Mouse (Mus musculus) ES-E14 (cell line): ENCODE data around the gene Arl8b. TPM values are rescaled to one million over a fixed set of nuclear protein-coding genes. Genes with fewer than 3 reads are reported as not detected.
"Not testable (repeated sequence)": the region's sequence is repeated elsewhere in the genome, so short reads cannot be mapped to it uniquely, and the experiment has no call there.

ENCODE experiments used
- DNase-seq: peaks from one replicate; pipeline ENCODE4 v3.0.0-alpha.2; 2013; ENCODE audit warnings: low read depth, low spot score
- H3K27ac ChIP-seq: 2 replicates; pipeline ENCODE4 v1.5.1; 2012; ENCODE audit warnings: low read depth, mild to moderate bottlenecking, low read length, moderate library complexity, mixed read lengths; ENCODE audit not compliant: poor library complexity, insufficient read depth, severe bottlenecking
- H3K36me3 ChIP-seq: 2 replicates; pipeline ENCODE4 v1.6.1; 2012; ENCODE audit warnings: mild to moderate bottlenecking, low read length, moderate library complexity, mixed read lengths; ENCODE audit not compliant: control insufficient read depth, poor library complexity, insufficient read depth, severe bottlenecking
- H3K4me1 ChIP-seq, 2 experiments: fragments of 150-350 bp in 1 of 2; sonication (generic) in 1 of 2; 2 replicates each; pipeline ENCODE4 v1.6.1; 2012; ENCODE audit warnings: low read length in 2 of 2, mild to moderate bottlenecking in 1 of 2, mixed read lengths in 1 of 2; ENCODE audit not compliant: control insufficient read depth in 2 of 2, insufficient read depth in 2 of 2, poor library complexity in 1 of 2
- H3K4me3 ChIP-seq, 2 experiments: fragments of 150-350 bp in 1 of 2; sonication (generic) in 1 of 2; 2 replicates each; pipeline ENCODE4 v1.5.1; 2012; ENCODE audit warnings: low read length in 2 of 2, low read depth in 1 of 2, mild to moderate bottlenecking in 1 of 2, mixed read lengths in 1 of 2; ENCODE audit not compliant: insufficient read depth in 1 of 2, poor library complexity in 1 of 2, severe bottlenecking in 1 of 2
- H3K9ac ChIP-seq: 2 replicates; pipeline ENCODE4 v1.6.1; 2012; ENCODE audit warnings: low read depth, mild to moderate bottlenecking, low read length, mixed read lengths; ENCODE audit not compliant: poor library complexity, insufficient read depth, severe bottlenecking
- H3K9me3 ChIP-seq: fragments of 150-350 bp; sonication (generic); 2 replicates; pipeline ENCODE4 v1.6.1; 2012; ENCODE audit warnings: low read depth, mild to moderate bottlenecking, low read length; ENCODE audit not compliant: control insufficient read depth, insufficient read depth
- CHD2 ChIP-seq: IDR thresholded peaks from 2 replicates; pipeline ENCODE4 v1.6.1; 2014; ENCODE audit warnings: mild to moderate bottlenecking, low read depth, low read length, inconsistent platforms
- HCFC1 ChIP-seq: IDR thresholded peaks from 2 replicates; pipeline ENCODE4 v1.6.1; 2012; ENCODE audit warnings: low read length, inconsistent platforms, borderline replicate concordance; ENCODE audit not compliant: insufficient read depth
- MAFK ChIP-seq: IDR thresholded peaks from 2 replicates; pipeline ENCODE4 v1.6.1; 2014; ENCODE audit warnings: mild to moderate bottlenecking, low read depth, low read length, inconsistent platforms; ENCODE audit not compliant: insufficient read depth
- ZC3H11A ChIP-seq: IDR thresholded peaks from 2 replicates; pipeline ENCODE4 v1.6.1; 2012; ENCODE audit warnings: low read depth, mild to moderate bottlenecking, inconsistent platforms, low read length, borderline replicate concordance
- ZNF384 ChIP-seq: IDR thresholded peaks from 2 replicates; pipeline ENCODE4 v1.6.1; 2012; ENCODE audit warnings: low read depth, low read length, inconsistent platforms
- in situ Hi-C, 2 experiments: fragments of 600-800 bp; cut with MboI; formaldehyde crosslinking; loops; one replicate each; pipeline ENCODE4 v1.15.1; 2025; ENCODE audit warnings: low sequenced_read_pairs in 2 of 2, inconsistent platforms in 1 of 2; ENCODE audit not compliant: unreplicated experiment in 2 of 2
- total RNA-seq: library from RNA; depleted of rRNA; stranded (reverse); fragments of 300-350 nt; gene quantifications from 2 replicates; pipeline ENCODE4 v1.2.3, GENCODE M21; 2012; rRNA removed

The Arl8b gene
- total RNA-seq, 1 experiment = 45.8 TPM

DNA sequence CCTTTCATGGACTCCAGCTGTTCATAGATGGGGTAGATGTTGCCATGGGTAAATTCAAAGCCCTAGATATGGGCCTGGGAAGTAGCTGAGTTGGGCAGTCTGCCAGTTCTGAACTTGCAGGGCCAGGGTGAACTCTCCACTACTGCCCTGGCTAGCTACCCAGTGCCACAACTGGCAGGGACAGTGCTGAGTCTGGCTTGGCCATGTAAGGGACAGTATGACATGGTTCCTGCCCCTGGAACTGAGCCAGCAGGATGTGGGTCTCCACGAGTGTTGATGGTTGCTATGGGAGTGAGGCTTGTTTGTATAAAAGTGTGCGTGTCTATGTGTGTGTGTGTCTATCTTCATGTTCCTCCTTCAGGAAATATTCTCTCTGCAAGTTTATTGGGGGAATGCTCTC lies 79.6 kb downstream of the Arl8b start:
- no peaks in the 10 kb centered on the region for H3K36me3 ChIP-seq
- H3K9me3 ChIP-seq = no peaks in the 10 kb centered on the region
- in situ Hi-C loops = no loop called here
- no peak overlapping the region for H3K4me3 ChIP-seq
- H3K9ac ChIP-seq = no peak overlapping the region
- H3K27ac ChIP-seq = no peak overlapping the region
- TF ChIP-seq CHD2 = no peak
- no peak for TF ChIP-seq MAFK
- no peak for TF ChIP-seq HCFC1
- TF ChIP-seq ZC3H11A = no peak
- no peak for TF ChIP-seq ZNF384
- DNase-seq = no peak
- no peaks in the 10 kb centered on the region for H3K4me1 ChIP-seq

DNA sequence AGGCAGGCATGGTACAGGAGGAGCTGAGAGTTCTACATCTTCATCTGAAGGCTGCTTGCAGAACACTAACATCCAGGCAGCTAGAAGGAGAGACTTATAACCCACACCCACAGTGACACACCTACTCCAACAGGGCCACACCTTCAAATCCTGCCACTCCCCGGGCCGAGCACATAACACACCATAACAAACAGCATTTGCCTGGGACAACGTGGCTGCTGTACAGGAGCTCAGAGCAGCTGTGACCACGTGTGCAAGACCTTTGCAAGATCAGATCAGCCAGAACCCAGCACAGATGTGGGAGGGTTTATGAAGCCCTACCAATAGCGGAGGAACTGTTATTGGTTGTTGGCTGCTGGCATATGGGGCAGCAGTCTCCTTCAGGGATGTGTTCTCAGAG lies 83.4 kb downstream of the Arl8b start:
- Histone ChIP-seq H3K36me3 (no peaks in the 10 kb centered on the region), H3K27ac (no peak overlapping the region), H3K4me3 (no peak overlapping the region), H3K9ac (no peak overlapping the region), H3K9me3 (no peaks in the 10 kb centered on the region), H3K4me1 (peaks cover 0 to 5% of the 10 kb centered on the region in 2 experiments; a peak in 1 of 4 replicates)
- DNase-seq = no peak
- in situ Hi-C loops = no loop called here
- no peak for TF ChIP-seq CHD2

DNA sequence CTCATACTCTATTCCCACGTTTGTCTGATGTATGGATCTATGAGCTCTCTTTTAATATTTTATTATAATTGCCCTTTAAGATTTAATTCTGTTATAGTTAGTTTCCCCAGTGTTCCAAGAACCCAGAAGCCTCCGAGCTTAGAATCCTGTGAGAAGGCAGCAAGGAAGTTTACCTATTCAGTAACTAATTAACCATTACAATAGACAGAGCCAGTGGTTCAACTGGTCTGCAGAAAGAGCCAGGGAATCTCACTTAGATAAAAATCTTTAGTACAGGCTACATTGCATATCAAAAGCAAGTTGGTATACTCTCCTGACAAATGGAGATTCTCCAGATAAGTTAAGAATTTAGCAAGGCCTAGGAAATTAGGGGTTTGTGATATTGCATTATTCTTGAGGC lies 86.1 kb downstream of the Arl8b start:
- H3K27ac ChIP-seq, H3K9ac ChIP-seq, in situ Hi-C loops, H3K4me3 ChIP-seq, H3K9me3 ChIP-seq, H3K36me3 ChIP-seq, DNase-seq, H3K4me1 ChIP-seq: not testable (repeated sequence)

DNA sequence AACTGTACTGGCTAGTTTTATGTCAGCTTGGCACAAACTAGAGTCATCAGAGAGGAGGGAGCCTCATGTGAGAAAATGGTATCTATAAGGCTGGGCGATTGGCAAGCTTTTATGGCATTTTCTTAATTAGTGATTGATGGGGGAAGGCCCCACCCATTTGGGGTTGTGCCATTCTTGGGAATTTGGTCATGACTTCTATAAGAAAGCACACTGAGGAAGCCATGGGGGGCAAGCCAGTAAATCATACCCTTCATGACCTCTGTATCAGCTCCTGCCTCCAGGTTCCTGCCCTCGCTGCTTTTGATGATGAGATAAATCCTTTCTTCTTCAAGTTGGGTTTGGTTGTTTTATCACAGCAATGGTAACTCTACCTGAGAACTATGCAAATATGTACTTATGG lies 87.5 kb downstream of the Arl8b start:
- Histone ChIP-seq H3K9me3 (no peaks in the 10 kb centered on the region), H3K4me1 (peaks cover 0 to 5% of the 10 kb centered on the region in 2 experiments; a peak in 1 of 4 replicates), H3K27ac (no peak overlapping the region), H3K4me3 (no peak overlapping the region), H3K36me3 (no peaks in the 10 kb centered on the region), H3K9ac (no peak overlapping the region)
- no peak for DNase-seq
- in situ Hi-C loops = no loop called here
- TF ChIP-seq ZNF384 (no peak), HCFC1 (no peak), ZC3H11A (no peak), CHD2 (no peak), MAFK (no peak)

DNA sequence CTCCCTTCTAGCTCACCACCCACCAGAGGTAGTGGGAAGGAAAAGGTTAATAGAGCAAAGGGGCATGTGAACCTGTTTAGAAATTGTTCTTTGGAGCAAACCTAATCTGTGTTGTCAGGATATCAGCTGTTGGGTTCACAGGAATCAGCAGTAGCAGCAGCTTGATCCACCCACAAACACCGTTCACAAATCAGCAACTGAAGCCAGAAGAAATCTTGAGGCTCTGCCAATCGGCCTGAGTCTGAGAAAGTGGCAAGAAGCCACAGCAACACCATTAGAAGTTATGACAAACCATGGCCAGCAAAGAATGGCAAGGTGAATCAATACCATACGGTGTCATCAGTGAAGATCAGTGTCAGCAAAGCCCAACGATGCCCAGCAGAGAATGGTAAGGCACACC lies 88.4 kb downstream of the Arl8b start:
- H3K4me3 ChIP-seq = no peak overlapping the region
- no peak for DNase-seq
- in situ Hi-C loops = no loop called here
- H3K27ac ChIP-seq = no peak overlapping the region
- H3K9ac ChIP-seq = no peak overlapping the region
- no peak for TF ChIP-seq MAFK
- no peak for TF ChIP-seq CHD2
- no peak for TF ChIP-seq HCFC1
- no peak for TF ChIP-seq ZNF384
- no peak for TF ChIP-seq ZC3H11A
- no peaks in the 10 kb centered on the region for H3K36me3 ChIP-seq
- H3K4me1 ChIP-seq = peaks cover 0 to 7% of the 10 kb centered on the region in 2 experiments; a peak in 2 of 4 replicates
- H3K9me3 ChIP-seq = no peaks in the 10 kb centered on the region

Other genes starting within 250 kb of the Arl8b start
- gene Bhlhe40, start 122.5 kb upstream of the Arl8b start, total RNA-seq = 13.0 and 15.8 TPM in 2 replicates
- 27.6 and 29.4 TPM in 2 replicates for gene Edem1, start 45.5 kb downstream of the Arl8b start, total RNA-seq